Mouse (Mus musculus): ENCODE measurements around the gene BC030867. TPM values are rescaled to one million over a fixed set of nuclear protein-coding genes. Genes with fewer than 3 reads are reported as not detected.
A peak's percentile ranks its signal among the peaks of the same experiment; 100 is the strongest.

BC030867 gene
- polyA plus RNA-seq, 1 experiment from 2014 or later, result 13.5 TPM

GRCm38 (mm10) chr11:102294887-102295597 lies 46.4 kb downstream of the BC030867 start:
- no peak for ATAC-seq (ENCODE audit: extremely low read depth, insufficient number of reproducible peaks, low FRiP score, low TSS enrichment)
- peaks cover 48% of the 10 kb centered on the region for H3K36me3 ChIP-seq
- peak overlapping the region; percentile 96 for H3K4me2 ChIP-seq
- H3K4me3 ChIP-seq, result peak overlapping the region; percentile 91
- H3K9ac ChIP-seq, result peak overlapping the region; percentile 98
- H3K4me1 ChIP-seq, result peaks cover 28% of the 10 kb centered on the region
- WGBS, result 67% methylated on average over 12 of the region's 12 CpGs
- H3K9me3 ChIP-seq, result no peaks in the 10 kb centered on the region
- H3K27ac ChIP-seq (replicated peaks), result peak overlapping the region; percentile 99
- no peaks in the 10 kb centered on the region for H3K27me3 ChIP-seq (replicated peaks)

- peak overlapping the region; percentile 91 for H3K4me3 ChIP-seq
- H3K27me3 ChIP-seq (replicated peaks), result no peaks in the 10 kb centered on the region
- H3K36me3 ChIP-seq, result peaks cover 40% of the 10 kb centered on the region
- peak overlapping the region; percentile 99 for H3K27ac ChIP-seq (replicated peaks)
- H3K4me2 ChIP-seq, result peak overlapping the region; percentile 96
- peaks cover 28% of the 10 kb centered on the region for H3K4me1 ChIP-seq
- H3K9ac ChIP-seq, result peak overlapping the region; percentile 98
- under 1% methylated on average over 41 of the region's 73 CpGs for WGBS
- peaks cover 3% of the 10 kb centered on the region; the same call in 1 of the 2 replicates for H3K9me3 ChIP-seq
- ATAC-seq (ENCODE audit: extremely low read depth, insufficient number of reproducible peaks, low FRiP score, low TSS enrichment), result peak; percentile 40
These were observed 47.2 kb downstream of the BC030867 start for GRCm38 (mm10) chr11:102295598-102296471.

GRCm38 (mm10) chr11:102296491-102297472 lies 48.1 kb downstream of the BC030867 start, which contains the start of gene Atxn7l3:
Atxn7l3 (minus strand) TSS chr11:102296631.
- no peaks in the 10 kb centered on the region for H3K27me3 ChIP-seq (replicated peaks)
- peaks cover 3% of the 10 kb centered on the region; the same call in 1 of the 2 replicates for H3K9me3 ChIP-seq
- H3K36me3 ChIP-seq, result peaks cover 30% of the 10 kb centered on the region
- H3K4me3 ChIP-seq, result peak within 1 kb of the TSS; percentile 91
- peak within 1 kb of the TSS; percentile 98 for H3K9ac ChIP-seq
- peak; percentile 92 for ATAC-seq (ENCODE audit: extremely low read depth, insufficient number of reproducible peaks, low FRiP score, low TSS enrichment)
- peak within 1 kb of the TSS; percentile 99 for H3K27ac ChIP-seq (replicated peaks)
- peaks cover 28% of the 10 kb centered on the region for H3K4me1 ChIP-seq
- WGBS, result under 1% methylated on average over 83 of the region's 125 CpGs
- peak within 1 kb of the TSS; percentile 96 for H3K4me2 ChIP-seq

GRCm38 (mm10) chr11:102297577-102298556 lies 49.2 kb downstream of the BC030867 start:
- peak overlapping the region; percentile 91 for H3K4me3 ChIP-seq
- H3K27me3 ChIP-seq (replicated peaks), result no peaks in the 10 kb centered on the region
- WGBS, result 22% methylated on average over 27 of the region's 27 CpGs
- H3K36me3 ChIP-seq, result peaks cover 20% of the 10 kb centered on the region
- peak overlapping the region; percentile 87 for H3K9ac ChIP-seq
- H3K9me3 ChIP-seq, result peaks cover 3% of the 10 kb centered on the region; the same call in 1 of the 2 replicates
- peaks cover 28% of the 10 kb centered on the region for H3K4me1 ChIP-seq
- H3K4me2 ChIP-seq, result peak overlapping the region; percentile 91
- no peak for ATAC-seq (ENCODE audit: extremely low read depth, insufficient number of reproducible peaks, low FRiP score, low TSS enrichment)
- peak overlapping the region; percentile 99 for H3K27ac ChIP-seq (replicated peaks)

GRCm38 (mm10) chr11:102299839-102300238 lies 51.2 kb downstream of the BC030867 start:
- Histone ChIP-seq H3K4me2 (no peak overlapping the region), H3K4me1 (peaks cover 17% of the 10 kb centered on the region), H3K9ac (no peak overlapping the region), H3K4me3 (no peak overlapping the region), H3K27me3 (replicated peaks) (no peaks in the 10 kb centered on the region), H3K27ac (replicated peaks) (no peak overlapping the region), H3K9me3 (peaks cover 3% of the 10 kb centered on the region; the same call in 1 of the 2 replicates), H3K36me3 (no peaks in the 10 kb centered on the region; the same call in 1 of the 2 replicates)
- 26% methylated on average over 1 of the region's 1 CpGs for WGBS
- no peak for ATAC-seq (ENCODE audit: extremely low read depth, insufficient number of reproducible peaks, low FRiP score, low TSS enrichment)

- Histone ChIP-seq H3K27ac (replicated peaks) (no peak overlapping the region), H3K36me3 (peaks cover 28% of the 10 kb centered on the region), H3K4me3 (no peak overlapping the region), H3K4me1 (peaks cover 5% of the 10 kb centered on the region), H3K27me3 (replicated peaks) (no peaks in the 10 kb centered on the region), H3K9ac (no peak overlapping the region), H3K9me3 (peaks cover 3% of the 10 kb centered on the region; the same call in 1 of the 2 replicates), H3K4me2 (no peak overlapping the region)
- no peak for ATAC-seq (ENCODE audit: extremely low read depth, insufficient number of reproducible peaks, low FRiP score, low TSS enrichment)
- WGBS, result 49% methylated on average over 2 of the region's 2 CpGs
These were observed 55.5 kb downstream of the BC030867 start for GRCm38 (mm10) chr11:102304141-102304540.

GRCm38 (mm10) chr11:102305359-102305758 lies 56.7 kb downstream of the BC030867 start:
- Histone ChIP-seq H3K4me3 (no peak overlapping the region), H3K4me2 (no peak overlapping the region), H3K36me3 (peaks cover 40% of the 10 kb centered on the region), H3K9me3 (peaks cover 3% of the 10 kb centered on the region; the same call in 1 of the 2 replicates), H3K9ac (no peak overlapping the region), H3K27me3 (replicated peaks) (no peaks in the 10 kb centered on the region), H3K4me1 (peaks cover 17% of the 10 kb centered on the region), H3K27ac (replicated peaks) (no peak overlapping the region)
- WGBS, result 57% methylated on average over 2 of the region's 3 CpGs
- ATAC-seq (ENCODE audit: extremely low read depth, insufficient number of reproducible peaks, low FRiP score, low TSS enrichment), result no peak

GRCm38 (mm10) chr11:102308104-102308503 lies 59.4 kb downstream of the BC030867 start:
- Histone ChIP-seq H3K4me2 (no peak overlapping the region), H3K4me3 (no peak overlapping the region), H3K27me3 (replicated peaks) (no peaks in the 10 kb centered on the region), H3K9me3 (no peaks in the 10 kb centered on the region), H3K27ac (replicated peaks) (no peak overlapping the region), H3K4me1 (peaks cover 30% of the 10 kb centered on the region), H3K9ac (0 out of 2 replicates have a peak overlapping the region, but pooled peaks have one; percentile 28), H3K36me3 (peaks cover 66% of the 10 kb centered on the region)
- 81% methylated on average over 9 of the region's 9 CpGs for WGBS
- ATAC-seq (ENCODE audit: extremely low read depth, insufficient number of reproducible peaks, low FRiP score, low TSS enrichment), result no peak

- peaks cover 30% of the 10 kb centered on the region for H3K4me1 ChIP-seq
- H3K27ac ChIP-seq (replicated peaks), result peak overlapping the region; percentile 74
- H3K4me2 ChIP-seq, result peak overlapping the region; percentile 81
- H3K9me3 ChIP-seq, result no peaks in the 10 kb centered on the region
- WGBS, result under 1% methylated on average over 27 of the region's 27 CpGs
- peaks cover 74% of the 10 kb centered on the region for H3K36me3 ChIP-seq
- peak; percentile 88 for ATAC-seq (ENCODE audit: extremely low read depth, insufficient number of reproducible peaks, low FRiP score, low TSS enrichment)
- H3K27me3 ChIP-seq (replicated peaks), result no peaks in the 10 kb centered on the region
- H3K9ac ChIP-seq, result peak overlapping the region; percentile 77
- peak overlapping the region; percentile 55 for H3K4me3 ChIP-seq
These were observed 60.3 kb downstream of the BC030867 start for GRCm38 (mm10) chr11:102308979-102309378.
